Mouse (Mus musculus) cerebellum, adult 2 months (tissue): ENCODE results near the gene Igsf10.

Experiments
- CTCF ChIP-seq: fragments of 200-500 bp; IDR thresholded peaks from 2 replicates; pipeline ENCODE4 v1.5.1; 2011; ENCODE audit warnings: low read depth, mild to moderate bottlenecking, control low read depth, low read length, moderate library complexity, borderline replicate concordance; ENCODE audit not compliant: insufficient read depth
- POLR2A ChIP-seq: fragments of 200-500 bp; IDR thresholded peaks from 2 replicates; pipeline ENCODE4 v1.6.1; 2011; ENCODE audit warnings: low read length, control low read depth, borderline replicate concordance; ENCODE audit not compliant: insufficient read depth

- TF ChIP-seq CTCF (no peak), POLR2A (no peak)
Observed at GRCm38 (mm10) chr3:59316077-59316476, 28.1 kb downstream of the Igsf10 start.
